Mouse (Mus musculus): ENCODE measurements around the gene Adamtsl2.

Gene Adamtsl2

DNA sequence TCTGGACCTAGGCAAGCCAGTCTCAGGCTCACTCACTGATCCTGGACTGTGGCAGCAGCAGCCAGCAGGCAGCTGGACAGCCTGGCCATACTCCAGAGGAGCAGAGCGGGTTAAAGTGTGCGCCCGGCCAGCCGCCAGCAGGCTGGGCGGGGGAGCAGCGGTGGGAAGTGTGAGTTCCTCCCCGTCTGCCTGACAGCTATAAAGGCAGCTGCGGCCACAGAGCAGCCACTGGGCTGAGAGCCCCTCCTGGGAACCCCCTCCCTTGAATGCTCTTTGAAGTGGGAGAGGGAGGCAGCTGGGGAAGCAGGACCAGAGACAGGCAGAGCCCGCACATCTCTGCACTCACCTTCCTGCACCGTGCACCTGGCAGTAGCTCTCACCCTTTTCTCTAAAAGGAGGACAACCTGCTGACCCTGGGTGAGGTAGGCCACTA lies at the start of gene Adamtsl2:
Gene Adamtsl2, plus strand, starts transcription at position 228 of the 433 bp plus-strand sequence.
- peak; percentile 84 for DNase-seq

DNA sequence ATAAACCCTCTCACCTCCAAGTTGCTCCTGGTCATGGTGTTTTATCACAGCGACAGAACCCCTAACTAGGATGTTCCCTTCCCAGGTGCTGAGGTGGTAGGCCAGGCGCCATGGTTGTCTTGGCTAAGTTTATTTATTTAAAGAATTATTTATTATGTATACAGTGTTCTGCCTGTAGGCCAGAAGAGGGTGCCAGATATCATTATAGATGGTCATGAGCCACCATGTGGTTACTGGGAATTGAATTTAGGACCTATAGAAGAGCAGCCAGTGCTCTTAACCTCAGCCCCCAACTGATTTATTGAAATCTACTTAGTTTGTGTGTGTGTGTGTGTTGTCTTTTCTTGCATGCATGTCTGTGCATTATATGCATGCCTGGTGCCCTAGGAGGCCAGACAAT lies 46.8 kb upstream of the Adamtsl2 start:
- DNase-seq, result no peak

DNA sequence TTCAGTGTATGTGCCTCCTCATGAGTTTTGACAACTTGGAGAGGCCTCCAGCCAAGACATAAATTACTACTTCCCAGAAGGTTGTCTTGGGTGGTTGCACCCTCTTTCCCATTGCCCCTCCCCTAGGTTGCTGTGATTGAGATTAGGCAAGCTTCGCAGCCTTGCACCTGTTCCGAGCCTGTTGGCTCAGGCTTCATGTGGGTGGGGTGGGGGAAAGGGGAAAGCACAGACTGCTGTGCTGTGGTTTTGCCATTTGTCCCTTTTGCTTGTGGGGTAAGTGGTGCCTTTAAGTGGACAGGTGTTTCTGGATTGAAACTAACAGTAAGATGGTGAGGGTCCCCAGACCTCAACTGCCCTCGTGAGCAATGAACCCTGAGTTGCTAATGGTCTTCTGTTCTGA lies 43.2 kb upstream of the Adamtsl2 start:
- no peak for DNase-seq

DNA sequence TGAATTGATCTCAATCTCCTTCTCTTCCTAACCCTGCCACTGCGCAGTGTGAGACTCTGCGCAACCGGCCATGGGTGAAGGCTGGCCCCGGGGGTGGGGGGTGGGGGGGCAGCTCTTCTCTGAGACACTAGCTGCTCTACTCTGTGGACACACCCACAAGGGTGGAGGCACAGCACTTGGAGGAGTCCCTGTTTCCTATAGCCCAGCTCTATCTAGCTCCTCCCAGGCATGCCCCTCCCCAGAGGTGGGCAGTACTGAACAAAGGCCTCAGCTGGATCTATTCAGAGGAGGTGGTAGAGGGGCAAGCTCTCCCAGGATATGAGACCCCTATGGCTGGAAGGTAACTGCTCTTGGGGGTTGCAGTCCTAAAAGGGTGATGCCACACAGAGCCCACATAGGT lies 42.2 kb upstream of the Adamtsl2 start:
- DNase-seq, result no peak

DNA sequence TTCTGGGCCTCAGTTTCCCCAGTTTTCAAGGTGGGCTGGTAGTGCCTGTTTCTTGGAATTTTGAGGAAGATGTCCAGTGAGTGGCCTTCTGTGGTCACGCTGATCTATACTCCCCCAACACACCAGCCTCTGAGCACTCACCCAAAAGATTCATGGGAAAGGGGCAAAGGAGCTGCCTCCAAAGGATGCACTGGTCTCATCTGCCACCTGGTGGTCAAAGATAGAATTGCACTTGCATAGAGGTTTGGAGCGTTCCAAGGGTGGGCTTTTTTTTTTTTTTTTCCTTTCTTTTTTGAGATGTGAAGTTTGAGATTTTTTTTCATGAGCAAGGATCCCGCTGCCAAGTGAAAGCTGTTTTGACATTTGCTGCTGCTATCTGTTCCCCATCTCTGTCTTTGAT lies 40.6 kb upstream of the Adamtsl2 start:
- peak; percentile 42 for DNase-seq

DNA sequence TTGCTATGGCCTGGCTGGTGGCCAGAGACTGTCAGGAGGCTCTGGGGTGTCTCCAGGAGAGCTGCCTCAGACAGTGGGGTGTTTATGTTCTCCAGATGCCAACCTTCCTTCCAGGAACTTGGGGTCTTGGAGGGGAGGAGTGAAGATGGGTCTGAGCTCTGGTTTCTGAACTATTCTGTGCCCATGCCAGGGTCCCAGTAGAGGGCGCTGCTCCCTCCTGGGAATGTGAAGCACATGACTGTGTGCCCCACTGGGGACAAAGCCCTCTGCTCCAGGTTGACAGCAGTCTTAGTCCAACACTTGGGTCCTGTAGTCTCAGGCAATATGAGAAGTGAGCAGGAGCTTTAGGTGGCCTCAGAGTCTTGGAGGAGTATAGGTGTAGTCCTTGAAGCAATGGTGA lies 39.9 kb upstream of the Adamtsl2 start:
- DNase-seq, result peak; percentile 58

DNA sequence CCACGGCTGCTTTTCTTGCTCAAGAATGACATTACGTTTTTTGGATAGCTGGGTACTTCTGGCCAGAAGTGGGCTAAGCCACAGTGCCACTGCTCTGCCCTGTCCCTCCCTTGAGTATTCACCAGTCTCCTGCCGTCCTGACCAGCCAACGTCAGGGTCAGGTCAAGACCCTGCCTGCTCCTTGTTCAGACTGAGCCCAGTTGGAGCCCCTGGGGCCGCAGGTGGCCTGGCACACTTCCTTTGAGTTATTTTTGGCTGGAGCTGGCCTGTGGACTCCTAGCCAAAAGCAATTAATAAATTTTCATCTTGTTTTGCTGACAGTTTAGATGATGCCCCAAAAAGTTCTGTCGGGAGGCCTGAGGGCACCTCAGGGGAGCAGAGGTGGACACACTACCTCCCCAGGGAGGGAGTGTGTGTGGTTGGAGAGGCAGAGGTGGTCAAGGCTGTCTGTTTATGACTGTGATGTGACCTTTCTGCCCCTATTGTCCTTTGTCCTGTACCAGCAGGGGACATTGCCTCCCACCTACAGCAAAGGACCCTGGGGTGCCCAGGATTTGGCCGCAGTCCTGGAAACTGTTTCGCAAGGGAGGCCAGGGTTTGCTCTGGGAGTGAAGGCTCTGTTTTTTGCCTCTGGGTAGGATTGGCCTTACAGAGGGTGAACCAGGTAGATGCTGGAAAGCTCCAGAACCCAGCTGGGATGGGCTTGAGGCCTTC lies 36.9 kb upstream of the Adamtsl2 start:
- DNase-seq, result peak; percentile 89

DNA sequence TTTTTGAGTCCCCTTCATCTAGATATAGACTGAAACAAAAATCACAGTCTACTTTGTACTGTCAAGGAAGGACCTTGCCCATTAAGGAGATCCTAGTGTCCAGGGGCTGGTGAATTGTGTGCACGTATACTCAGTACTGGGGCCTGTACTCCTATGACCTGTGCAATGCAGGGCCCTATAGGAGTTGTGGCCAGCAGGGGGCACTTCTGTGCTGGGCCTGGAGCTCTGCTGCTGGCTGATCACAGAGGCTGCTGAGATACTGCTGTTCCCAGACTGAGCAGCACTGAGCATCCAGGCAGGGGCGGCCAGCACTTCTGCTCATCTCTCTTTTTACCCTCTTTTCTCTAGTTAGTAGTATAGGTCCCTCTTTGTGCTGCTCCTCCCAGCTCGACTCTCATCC lies 35.7 kb upstream of the Adamtsl2 start:
- DNase-seq, result peak; percentile 85

DNA sequence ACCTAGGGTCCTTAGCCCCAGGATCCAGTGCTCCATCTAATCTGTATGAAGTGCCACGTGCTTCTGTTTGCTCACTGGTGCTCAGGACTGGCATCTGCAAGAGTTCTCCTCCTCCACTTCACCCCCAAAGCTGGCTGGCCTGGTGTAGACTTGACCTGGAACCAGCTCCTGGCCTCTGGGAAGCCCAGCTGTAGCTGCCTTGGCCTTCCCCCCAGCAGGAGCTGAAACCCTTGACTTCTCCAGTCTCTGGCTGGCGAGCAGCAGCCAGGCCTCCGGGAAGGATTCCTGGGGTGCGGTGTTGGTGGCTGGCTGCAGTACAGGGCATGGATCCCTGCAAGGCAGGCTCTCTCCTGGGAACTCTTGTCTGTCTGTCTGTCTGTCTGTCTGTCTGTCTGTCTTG lies 35.0 kb upstream of the Adamtsl2 start:
- DNase-seq, result peak; percentile 34

DNA sequence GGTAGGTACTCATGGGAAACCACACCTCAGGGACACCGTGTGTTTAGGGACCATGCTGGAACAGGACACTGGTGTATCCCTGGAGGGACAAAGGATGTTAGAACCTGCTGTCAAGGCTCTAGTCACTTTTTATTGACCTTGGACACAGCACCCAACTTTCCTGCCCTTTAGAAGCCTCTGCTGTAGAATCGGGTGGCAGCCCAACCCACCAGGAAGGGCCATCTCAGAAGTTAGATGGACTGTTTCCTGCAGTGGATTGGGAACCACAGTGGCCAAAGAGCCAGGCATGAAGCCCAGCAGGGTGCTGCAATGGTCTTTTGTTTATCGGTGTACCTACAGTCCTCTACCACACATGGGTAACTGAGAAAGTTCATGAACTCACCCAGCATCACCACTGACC lies 34.5 kb upstream of the Adamtsl2 start:
- DNase-seq, result peak; percentile 37

DNA sequence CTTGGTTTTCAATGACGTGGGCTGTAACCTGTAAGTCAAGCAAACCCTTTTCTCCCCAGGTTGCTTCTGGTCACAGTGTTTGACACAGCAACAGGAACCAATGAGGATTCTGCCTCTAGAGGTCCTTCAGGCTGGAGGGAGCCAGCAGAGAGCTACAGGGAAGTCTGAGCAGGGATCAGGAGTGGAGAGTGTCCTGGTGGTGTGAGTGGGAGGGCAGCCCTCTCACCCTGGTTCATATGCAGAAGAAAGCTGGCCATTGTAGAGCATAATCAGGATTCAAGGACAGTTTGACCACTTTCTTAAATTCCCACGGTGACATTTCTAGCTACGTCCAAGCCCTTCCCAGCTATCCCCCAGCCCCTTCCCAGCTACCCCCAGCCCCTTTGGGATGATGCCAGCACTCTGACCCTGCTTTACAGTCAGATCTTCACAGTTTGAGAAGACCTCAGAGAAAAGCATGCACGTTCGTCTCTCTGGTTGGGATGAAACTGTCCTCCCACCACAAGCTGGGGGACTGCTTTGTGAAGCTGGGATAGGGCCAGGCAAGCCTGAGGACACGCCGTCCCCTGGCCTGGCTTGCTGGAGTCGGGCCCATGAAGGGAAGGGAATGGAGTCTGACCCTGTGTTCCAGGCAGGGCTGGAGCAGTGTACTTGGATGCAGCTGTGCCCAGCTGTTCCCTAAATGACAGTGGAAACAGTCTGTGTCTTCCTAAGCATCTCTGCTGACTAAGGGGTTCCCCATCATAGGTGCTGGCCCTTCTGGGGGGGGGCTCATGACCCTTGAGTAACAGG lies 33.0 kb upstream of the Adamtsl2 start:
- peak; percentile 68 for DNase-seq

DNA sequence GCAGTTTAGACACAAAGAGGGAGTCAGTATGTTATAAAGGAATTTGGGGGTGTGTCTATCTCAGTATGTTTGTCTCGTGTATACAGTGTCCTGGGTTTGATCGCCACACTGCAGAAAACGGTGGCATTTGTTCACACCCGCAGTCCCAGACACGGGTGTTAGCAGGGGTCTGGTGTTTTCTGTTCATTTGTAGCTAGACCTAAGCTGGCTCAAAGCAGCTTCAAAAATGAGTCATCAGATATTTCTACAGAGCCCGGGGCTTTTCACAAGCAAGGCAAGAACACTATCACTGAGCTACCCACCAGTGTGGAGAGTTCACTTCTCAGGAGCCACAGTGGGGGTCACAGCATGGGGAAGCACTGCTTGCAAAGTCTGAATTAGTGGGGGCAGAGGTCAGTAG lies 29.8 kb upstream of the Adamtsl2 start:
- DNase-seq, result no peak

DNA sequence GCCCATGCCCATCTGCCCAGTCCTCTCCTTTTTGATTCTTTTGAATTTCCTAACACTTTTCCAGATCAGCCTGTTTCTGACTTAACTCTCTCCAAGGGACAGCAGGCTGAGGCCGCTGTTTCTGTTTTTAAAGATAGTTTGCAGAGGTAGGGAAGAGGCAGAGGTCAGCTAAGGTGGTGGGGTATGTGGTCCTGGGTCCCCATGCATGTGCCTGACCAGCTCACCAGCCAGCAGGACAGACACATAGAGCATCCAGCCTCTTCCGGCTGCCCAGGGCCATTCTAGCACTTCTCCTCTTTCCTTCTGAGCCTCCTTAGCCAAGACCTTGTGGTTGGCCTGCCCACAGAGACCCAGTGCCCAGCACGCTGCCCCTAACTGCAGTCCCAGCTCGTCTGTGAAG lies 20.9 kb upstream of the Adamtsl2 start:
- no peak for DNase-seq

DNA sequence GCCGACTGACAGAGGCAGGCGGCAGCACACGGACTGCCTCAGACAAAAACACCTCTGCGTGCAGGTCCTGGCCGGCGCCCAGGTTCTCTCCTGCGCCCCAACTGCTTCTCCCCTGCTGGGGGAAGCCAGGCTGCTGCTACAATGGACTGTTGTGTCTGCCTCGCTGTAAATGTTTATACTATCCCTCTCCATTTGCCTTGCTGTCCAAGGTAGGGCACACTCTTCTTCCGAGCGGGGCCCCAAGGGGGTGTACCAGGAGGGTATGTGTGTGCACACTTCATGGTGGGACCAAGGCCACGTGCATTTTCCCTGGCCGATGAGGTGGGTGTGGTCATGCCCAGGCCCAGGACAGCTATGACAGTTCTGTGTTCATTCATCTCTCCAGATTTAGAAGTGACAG lies 20.4 kb upstream of the Adamtsl2 start:
- no peak for DNase-seq

DNA sequence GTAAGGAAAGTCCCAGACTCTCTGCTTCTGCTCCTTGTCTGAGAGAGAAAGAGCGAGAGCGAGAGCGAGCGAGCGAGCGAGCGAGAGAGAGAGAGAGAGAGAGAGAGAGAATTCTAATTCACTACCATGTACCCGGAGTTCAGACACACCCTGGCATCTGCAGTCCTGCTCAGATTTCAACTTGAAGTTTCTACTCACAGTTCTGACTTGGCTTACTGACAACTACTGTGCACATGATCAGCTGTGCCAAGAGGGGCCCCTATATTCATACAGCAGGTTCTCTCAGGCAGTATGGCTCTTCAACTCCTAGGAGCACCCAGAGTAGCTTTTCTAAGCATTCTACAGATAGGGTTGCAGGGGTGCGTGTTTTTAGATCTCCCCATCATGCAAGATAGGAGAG lies 20.0 kb upstream of the Adamtsl2 start:
- DNase-seq, result no peak

DNA sequence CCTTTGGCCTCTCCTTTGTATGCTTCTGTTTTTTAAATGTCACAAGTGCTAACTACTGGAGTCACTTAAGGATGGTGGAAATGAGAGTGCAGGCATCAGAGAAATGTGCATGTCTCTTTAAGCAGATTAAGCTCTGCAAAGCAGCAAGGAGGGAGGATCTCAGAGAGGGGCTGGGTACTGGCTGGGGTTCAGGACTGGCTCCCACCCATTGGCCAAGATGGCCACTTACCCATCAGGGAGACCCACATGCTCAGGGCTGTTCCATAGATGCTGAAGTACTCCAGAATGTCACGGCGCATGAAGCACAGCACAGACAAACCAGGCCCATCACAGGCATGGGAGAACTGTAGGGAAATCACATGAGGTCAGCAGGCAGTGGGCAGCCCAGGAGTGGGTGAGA lies 12.1 kb upstream of the Adamtsl2 start:
- DNase-seq, result no peak

DNA sequence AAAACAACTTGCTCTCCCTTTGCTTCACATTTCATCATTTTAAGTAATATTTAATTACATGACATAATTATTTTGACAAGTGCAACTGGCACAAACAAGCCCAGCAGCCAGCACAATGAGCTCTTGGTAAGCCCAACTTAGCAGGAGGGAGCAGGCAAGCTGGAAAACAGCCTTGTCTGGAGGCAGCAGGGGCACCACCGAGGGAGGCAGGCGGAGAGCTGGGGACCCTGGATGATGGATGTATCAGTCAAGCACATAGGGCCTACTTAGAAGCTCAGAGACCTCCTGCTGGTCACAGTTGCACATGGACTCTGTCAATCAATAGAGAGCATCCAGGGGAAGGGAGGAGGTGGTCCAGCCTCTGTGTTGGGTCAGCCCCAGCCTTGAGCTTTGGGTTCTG lies 11.2 kb upstream of the Adamtsl2 start:
- DNase-seq, result no peak

DNA sequence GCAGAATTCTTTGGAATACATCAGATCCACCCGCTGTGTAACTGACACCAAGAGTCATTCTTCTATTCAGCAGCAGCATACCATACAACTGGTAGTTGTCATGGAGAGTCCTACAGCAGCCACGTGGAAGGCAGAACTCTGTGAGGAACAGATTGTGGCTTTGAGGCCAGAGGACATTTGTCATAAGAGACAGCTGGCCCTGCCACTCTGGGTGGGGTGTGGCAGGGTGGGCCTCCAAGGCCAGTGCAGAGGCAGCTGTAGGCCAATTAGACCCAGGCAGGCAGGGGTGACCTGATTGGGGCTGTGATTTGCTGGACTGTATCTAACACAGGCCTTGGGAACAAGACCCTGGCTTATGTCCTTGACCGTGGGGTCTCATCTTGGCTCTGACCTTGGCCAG lies 9.5 kb upstream of the Adamtsl2 start:
- DNase-seq, result no peak

DNA sequence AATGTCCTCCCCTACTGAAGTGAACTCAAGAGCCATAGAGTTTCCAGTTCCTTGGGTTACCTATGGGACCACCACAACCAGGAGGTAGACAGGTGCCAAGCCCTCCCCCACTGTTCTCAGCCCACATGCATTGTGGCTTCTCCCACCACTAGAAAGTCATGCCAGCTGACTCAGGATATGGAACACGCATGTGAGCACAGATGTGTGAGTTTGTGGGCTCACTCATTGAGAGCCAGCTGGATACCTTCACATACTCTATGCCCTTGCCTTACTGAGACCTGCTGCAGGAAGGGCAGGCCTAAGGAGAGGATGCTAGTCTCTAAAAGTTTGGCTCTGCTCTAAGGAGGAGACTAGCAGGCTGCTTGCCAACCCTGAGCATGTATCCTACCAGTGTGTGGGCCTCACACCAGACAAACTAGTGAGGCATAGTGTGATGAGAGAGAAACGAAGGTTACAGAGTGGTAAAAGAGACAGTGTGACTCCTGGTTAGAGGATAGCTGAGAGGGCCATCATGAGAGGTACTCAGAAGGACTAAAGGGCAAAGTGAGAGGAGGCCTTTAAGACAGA lies 8.8 kb upstream of the Adamtsl2 start:
- no peak for DNase-seq

DNA sequence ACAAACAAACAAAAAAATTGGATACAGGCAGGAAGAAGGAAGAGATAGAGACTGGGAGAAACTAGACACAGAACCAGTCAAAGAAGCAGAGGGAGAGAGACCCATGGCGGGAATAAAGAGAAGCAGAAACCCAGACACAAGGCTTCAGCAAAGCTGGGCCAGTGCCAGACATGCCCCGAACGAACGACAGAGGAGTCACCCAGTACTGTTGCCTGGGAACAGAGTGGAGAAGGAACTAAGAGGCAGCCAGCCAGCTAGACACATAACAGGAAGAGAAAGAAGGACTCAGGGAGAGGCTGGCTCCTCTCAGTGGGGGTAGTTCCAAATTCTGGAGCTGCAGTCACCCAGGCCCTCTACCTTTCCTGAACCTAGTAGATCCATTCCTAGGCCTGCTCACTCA lies 8.0 kb upstream of the Adamtsl2 start:
- DNase-seq, result peak; percentile 49

DNA sequence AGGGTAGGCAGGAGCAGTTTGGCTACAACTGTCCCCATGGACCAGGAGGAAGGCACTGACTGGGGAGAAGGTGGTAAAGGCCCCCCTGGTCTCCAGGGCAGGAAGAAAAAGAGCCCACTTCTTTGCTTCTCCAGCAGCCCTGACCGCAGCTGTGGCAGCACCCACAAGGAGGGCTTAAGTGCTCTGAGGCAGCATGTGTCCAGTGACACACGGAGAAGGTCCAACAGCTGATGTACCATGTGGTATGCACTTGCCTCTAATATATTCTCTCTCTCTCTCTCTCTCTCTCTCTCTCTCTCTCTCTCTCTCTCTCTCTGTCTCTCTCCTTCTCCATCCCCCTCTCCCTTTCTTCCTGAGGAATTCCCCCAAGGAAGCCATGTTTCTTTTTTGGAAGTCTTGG lies 7.2 kb upstream of the Adamtsl2 start, which contains the start of gene Mymk:
Gene Mymk, minus strand, starts transcription at position 202 of the 400 bp plus-strand sequence.
- no peak for DNase-seq

DNA sequence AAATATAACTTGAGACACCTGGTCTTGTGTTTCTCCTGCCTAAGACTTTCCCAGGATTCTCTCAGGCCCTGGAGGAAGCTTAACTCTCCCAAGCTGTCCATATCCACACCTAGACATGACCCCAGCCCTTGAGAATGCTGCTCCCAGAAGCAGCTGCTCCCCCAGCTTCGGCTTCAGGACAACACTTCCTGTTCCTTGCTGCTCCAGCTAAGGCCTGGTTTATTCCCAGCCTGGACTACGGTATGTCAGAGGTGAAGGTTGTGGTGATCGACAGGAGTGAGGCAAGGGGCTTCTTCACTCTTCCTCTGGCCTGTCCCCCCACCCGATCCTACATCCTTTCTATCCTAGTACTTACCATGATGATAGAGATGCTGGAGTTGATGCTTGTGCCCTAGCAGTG lies 5.8 kb upstream of the Adamtsl2 start:
- DNase-seq, result no peak

DNA sequence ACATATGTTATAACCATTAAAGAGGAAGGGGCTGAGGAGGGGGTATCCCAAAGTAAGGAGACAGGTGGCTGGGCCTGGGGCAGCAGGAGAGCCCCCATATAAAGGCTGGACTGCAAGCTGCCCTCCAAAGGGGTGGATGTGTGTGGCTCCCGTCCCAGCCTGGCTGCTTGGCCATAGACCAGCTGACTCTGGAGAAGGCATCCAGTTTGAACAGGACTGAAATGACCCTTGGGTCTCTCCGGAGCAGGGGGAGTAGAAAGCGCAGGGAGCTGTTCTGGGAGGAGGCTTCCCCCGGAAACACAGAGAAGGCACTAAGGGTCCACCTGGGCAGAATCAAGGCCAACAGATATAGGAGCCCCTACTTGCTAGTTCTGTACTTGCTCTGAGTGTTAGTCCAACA lies 4.4 kb upstream of the Adamtsl2 start:
- DNase-seq, result peak; percentile 81

DNA sequence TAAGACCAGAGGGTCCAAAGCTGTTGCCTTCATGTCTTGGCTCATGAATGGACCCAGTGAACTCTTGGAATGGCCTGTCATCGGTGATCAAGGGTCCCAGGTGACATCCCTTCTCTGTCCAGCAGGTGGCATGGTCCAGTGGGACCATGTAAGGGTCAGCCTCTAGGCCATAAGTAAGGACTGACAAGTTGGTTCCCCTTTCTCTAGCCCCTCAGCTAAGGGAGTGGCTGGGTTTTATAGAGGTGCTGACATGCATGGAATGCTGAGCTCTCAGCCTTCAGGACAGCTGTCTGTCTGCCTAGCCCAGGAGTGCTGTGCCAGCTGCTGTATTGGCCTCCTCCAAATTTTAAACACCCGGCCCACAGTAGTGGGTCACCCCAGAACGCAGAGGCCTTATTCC lies 3.7 kb upstream of the Adamtsl2 start:
- peak; percentile 51 for DNase-seq
